Mouse (Mus musculus) C2C12 (cell line): ENCODE measurements around the gene Plppr2. TPM values are rescaled to one million over a fixed set of nuclear protein-coding genes. Genes with fewer than 3 reads are reported as not detected.
A peak's percentile ranks its signal among the peaks of the same experiment; 100 is the strongest.

Experiments used
- H3K27me3 ChIP-seq: one replicate; pipeline ENCODE4 v1.6.1; 2011; ENCODE audit not compliant: control insufficient read depth, insufficient read depth, insufficient read length
- H3K36me3 ChIP-seq: one replicate; pipeline ENCODE4 v1.6.1; 2011; ENCODE audit not compliant: control insufficient read depth, insufficient read depth
- H3K4me3 ChIP-seq: one replicate; pipeline ENCODE4 v1.5.1; 2011; ENCODE audit warnings: mild to moderate bottlenecking, control low read depth; ENCODE audit not compliant: poor library complexity, insufficient read depth, severe bottlenecking
- H3K79me2 ChIP-seq: one replicate; pipeline ENCODE4 v1.6.1; 2011; ENCODE audit not compliant: control insufficient read depth, insufficient read depth
- H3K79me3 ChIP-seq: one replicate; pipeline ENCODE4 v1.6.1; 2011; ENCODE audit warnings: low read depth, control low read depth
- H3ac ChIP-seq: one replicate; pipeline ENCODE3; 2011; ENCODE audit warnings: low read depth; ENCODE audit not compliant: control insufficient read depth, insufficient read length
- CEBPB ChIP-seq: IDR thresholded peaks from one replicate; pipeline ENCODE4 v1.6.1; 2011; ENCODE audit warnings: low read depth, mild to moderate bottlenecking, control low read depth, moderate library complexity
- CTCF ChIP-seq: IDR thresholded peaks from one replicate; pipeline ENCODE4 v1.5.1; 2011; ENCODE audit not compliant: control insufficient read depth, insufficient read depth, insufficient read length
- FOSL1 ChIP-seq: IDR thresholded peaks from one replicate; pipeline ENCODE4 v1.8.0; 2011; ENCODE audit warnings: mild to moderate bottlenecking, low read length; ENCODE audit not compliant: poor library complexity, insufficient read depth, severe bottlenecking
- MAX ChIP-seq: IDR thresholded peaks from one replicate; pipeline ENCODE4 v1.6.1; 2011; ENCODE audit warnings: mild to moderate bottlenecking, control low read depth
- MYOD1 ChIP-seq: IDR thresholded peaks from one replicate; pipeline ENCODE4 v1.6.1; 2011; ENCODE audit warnings: low read depth; ENCODE audit not compliant: control insufficient read depth, insufficient read length
- MYOG ChIP-seq: IDR thresholded peaks from one replicate; pipeline ENCODE4 v1.6.1; 2011; ENCODE audit not compliant: control insufficient read depth, insufficient read length; ENCODE audit errors: extremely low read depth
- USF1 ChIP-seq: IDR thresholded peaks from one replicate; pipeline ENCODE4 v1.6.1; 2011; ENCODE audit warnings: low read depth, mild to moderate bottlenecking, control low read depth, moderate library complexity
- polyA plus RNA-seq: library from polyadenylated mRNA; unstranded; fragments of >200 nt; fragmentation: generic; extraction: Trizol; gene quantifications from one replicate; pipeline ENCODE4 v1.2.1, GENCODE M21; 2012; ENCODE audit warnings: missing spikeins

Plppr2 gene
- polyA plus RNA-seq, 1 experiment = 11.6 TPM

DNA sequence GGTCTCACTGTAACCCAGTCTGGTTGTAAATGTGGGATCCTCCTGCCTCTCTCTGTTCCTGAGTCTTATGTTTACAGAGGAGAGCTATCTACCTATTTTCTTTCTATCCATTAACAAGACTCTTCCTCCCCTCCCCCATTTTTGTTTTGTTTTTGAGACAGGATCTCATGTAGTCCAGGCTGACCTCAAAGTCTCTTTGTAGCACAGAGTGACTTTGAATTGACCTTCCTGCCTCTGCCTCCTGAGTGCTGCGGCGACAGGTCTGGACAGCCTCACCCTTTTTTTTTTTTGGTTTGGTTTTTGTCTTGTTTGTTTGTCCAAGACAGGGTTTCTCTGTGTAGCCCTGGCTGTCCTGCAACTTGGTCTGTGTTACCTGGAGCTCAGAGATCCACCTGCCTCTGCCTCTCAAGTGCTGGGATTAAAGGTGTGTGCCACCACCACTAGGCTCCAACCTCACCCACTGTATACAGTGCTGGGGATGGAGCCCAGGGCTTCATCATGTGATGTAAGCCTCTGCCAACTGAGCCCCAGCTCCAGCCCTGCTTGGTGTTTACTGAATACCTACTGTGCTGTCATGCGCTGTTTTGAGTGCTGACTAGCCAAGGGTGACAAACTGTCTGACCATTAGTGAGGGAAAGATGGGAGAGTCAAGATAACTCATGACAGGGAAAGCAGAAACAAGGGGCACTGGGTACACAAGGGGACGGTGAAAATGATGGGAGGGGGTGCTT lies 41.7 kb downstream of the Plppr2 start:
- no peaks in the 10 kb centered on the region for H3K36me3 ChIP-seq
- no peak for TF ChIP-seq CEBPB
- TF ChIP-seq USF1 = no peak
- TF ChIP-seq MYOD1 = no peak
- no peak for TF ChIP-seq MYOG
- H3K79me2 ChIP-seq = no peaks in the 10 kb centered on the region
- no peak overlapping the region for H3K4me3 ChIP-seq
- no peaks in the 10 kb centered on the region for H3K27me3 ChIP-seq
- no peak overlapping the region for H3ac ChIP-seq
- no peaks in the 10 kb centered on the region for H3K79me3 ChIP-seq

DNA sequence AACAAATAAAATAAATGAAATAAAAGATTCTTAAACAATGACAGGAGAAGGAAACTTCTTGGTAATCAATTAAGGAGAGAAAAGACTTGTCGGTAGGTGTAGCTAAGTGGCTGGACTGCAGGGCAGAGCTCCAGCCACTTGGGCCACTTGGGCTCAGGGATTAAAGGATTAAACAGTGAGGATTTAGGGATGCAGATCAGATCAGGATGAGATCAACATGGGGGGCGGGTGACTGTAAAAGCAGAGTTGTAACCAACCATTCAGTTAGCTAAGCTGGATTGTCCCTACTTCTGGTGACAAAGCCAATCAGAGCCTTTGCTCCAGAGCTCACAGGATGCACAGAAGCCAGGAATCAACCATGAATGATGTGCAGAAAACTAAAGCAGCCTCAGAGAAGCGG lies 47.1 kb downstream of the Plppr2 start:
- no peaks in the 10 kb centered on the region for H3K79me2 ChIP-seq
- no peaks in the 10 kb centered on the region for H3K27me3 ChIP-seq
- no peak for TF ChIP-seq MYOD1
- TF ChIP-seq FOSL1 = no peak
- TF ChIP-seq CEBPB = no peak
- TF ChIP-seq CTCF = no peak
- TF ChIP-seq MAX = no peak
- no peak for TF ChIP-seq USF1
- no peak for TF ChIP-seq MYOG
- no peaks in the 10 kb centered on the region for H3K79me3 ChIP-seq
- H3ac ChIP-seq = no peak overlapping the region
- no peak overlapping the region for H3K4me3 ChIP-seq
- H3K36me3 ChIP-seq = no peaks in the 10 kb centered on the region

DNA sequence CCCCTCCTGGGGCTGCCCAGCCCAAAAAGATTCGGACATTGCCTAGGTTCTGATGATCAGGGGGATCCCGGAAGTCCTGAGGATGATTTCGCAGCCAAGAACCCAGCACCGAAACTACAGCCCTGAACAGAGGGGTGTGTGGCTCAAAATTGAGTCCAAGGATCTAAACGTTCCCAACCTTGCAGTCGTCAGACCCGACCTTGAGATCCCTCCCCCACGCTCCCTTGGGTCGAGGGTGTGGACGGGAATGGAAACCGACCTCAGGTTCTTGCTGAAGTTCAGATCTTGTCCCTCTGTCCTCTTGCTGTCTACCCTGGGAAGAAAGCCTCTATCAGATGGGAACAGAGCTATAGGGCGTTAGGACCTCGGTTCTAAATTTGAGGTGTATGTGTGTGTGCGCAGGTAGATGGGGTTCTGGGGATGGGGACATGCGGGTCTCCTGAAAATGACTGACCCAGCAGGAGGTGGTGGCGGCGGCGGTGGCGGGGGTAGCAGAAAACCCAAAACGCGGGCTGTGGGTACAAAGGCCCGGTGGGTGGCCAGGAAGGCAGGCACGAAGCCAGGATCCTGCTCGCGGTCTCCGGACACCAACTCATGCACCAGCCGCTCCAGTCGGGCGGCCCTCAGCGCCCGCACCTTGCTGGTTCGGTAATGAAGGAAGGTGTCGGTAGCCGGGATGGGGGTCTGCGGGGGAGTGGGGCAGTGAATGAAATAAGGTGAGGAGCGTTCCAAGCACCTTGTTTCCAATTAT lies 50.9 kb downstream of the Plppr2 start:
- Histone ChIP-seq H3K79me2 (no peaks in the 10 kb centered on the region), H3K36me3 (no peaks in the 10 kb centered on the region), H3K4me3 (no peak overlapping the region), H3K79me3 (no peaks in the 10 kb centered on the region), H3K27me3 (no peaks in the 10 kb centered on the region), H3ac (no peak overlapping the region)
- no peak for TF ChIP-seq MYOD1
- no peak for TF ChIP-seq MYOG
- no peak for TF ChIP-seq CEBPB
- no peak for TF ChIP-seq MAX
- TF ChIP-seq USF1 = no peak
- TF ChIP-seq FOSL1 = no peak
- TF ChIP-seq CTCF = no peak

DNA sequence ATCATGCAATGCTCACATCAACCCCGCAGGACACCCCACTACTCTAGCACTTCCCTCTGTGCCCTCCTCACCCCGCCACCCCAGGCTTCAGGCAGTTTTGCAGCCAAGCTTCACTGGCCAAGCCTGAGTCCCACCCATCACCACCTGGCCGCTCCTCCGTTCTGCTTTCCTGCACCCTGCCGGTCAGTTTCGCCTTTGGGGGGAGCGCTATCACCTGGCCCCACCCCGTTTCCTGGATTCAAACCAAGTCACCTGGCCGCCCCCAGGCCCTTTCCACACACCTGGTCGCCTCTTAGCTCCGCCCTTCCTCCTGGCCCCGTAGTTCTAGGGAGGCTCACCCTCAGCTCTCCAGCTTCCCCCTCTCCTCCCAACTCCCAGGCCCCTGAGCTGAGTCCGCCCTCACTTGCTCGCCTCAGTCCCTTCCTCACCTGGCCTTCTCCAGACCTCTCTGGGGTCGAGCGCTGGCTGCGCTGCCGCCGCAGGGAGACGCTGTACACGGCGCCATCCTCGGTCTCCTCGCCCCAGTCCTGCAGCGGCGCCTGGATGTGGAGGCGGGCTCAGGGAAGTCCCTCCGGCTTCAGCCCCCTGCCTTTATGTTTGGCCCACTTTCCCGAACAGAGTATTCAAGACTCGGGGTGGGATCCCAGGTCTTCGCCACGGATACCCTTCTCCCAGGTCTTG lies 51.7 kb downstream of the Plppr2 start:
- TF ChIP-seq CTCF = no peak
- Histone ChIP-seq H3K79me2 (no peaks in the 10 kb centered on the region), H3K4me3 (peak overlapping the region; percentile 50), H3K36me3 (no peaks in the 10 kb centered on the region), H3K79me3 (no peaks in the 10 kb centered on the region), H3K27me3 (no peaks in the 10 kb centered on the region), H3ac (peak overlapping the region; percentile 21)

DNA sequence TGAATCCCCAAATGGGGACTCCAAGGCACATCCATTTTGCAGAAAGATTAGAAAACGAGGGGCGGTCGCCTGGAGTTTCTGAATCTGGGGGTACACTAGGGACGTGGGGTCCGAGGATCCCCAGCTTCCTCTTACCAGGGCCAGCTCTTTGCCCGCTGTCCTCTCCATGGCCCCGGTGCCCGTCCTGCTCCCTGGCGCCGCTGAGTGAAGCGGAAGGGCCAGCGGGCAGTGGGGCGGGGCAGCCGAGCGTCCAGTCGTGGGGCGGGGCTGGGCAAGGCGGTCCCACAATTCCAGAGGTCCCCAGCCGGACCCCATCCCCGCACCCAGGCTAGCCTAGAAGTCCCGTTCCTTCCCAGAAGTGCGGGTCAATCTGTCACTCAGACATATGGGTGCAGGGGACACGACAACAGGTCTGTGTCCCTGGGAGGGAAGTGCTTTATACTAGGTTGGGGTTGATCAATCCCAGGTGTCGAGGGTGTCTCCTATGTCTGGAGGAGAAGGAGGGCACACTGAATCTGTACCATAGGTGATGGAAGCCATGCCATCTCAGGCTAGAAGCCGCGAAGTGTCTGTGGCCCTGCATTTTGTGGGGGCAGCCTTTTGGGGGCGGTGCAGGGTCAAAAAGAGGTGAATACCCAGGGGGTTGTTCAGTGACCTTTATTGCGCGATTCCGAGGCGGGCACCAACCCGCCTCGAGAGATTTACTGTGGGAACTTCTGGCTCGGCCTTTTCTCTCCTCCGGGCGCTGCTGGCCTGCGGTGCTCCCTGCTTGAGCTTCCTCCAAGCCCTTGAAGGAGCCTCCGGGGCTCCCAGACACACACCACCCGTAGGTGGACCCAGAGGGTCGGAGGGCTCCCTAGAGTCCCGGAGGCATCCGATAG lies 52.6 kb downstream of the Plppr2 start, which contains the start of gene Rgl3:
Gene Rgl3, minus strand, starts transcription at position 217 of the 881 bp plus-strand sequence.
- Histone ChIP-seq H3ac (peak within 1 kb of the TSS; percentile 31), H3K4me3 (peak within 1 kb of the TSS; percentile 50), H3K36me3 (no peaks in the 10 kb centered on the region), H3K79me2 (no peaks in the 10 kb centered on the region), H3K79me3 (no peaks in the 10 kb centered on the region), H3K27me3 (no peaks in the 10 kb centered on the region)
- TF ChIP-seq CTCF = no peak
- no peak for TF ChIP-seq MAX
- no peak for TF ChIP-seq FOSL1
- TF ChIP-seq MYOG = no peak
- TF ChIP-seq MYOD1 = no peak
- no peak for TF ChIP-seq USF1
- TF ChIP-seq CEBPB = no peak
